Mouse (Mus musculus) splenic B cell, adult 2 months (primary cell): ENCODE results near the gene S1pr3.

ENCODE experiments used
- DNase-seq: peaks from one replicate; pipeline ENCODE4 v3.0.0-alpha.2; 2011; ENCODE audit warnings: low read depth, low spot score
- H3K27me3 ChIP-seq: 2 replicates; pipeline ENCODE4 v1.6.1; 2012; ENCODE audit warnings: mild to moderate bottlenecking, low read length, moderate library complexity, mixed read lengths; ENCODE audit not compliant: control insufficient read depth, poor library complexity, insufficient read depth, severe bottlenecking
- H3K36me3 ChIP-seq: 2 replicates; pipeline ENCODE4 v1.6.1; 2012; ENCODE audit warnings: mild to moderate bottlenecking, low read length, moderate library complexity, mixed read lengths; ENCODE audit not compliant: control insufficient read depth, poor library complexity, insufficient read depth, severe bottlenecking

Gene S1pr3

DNA sequence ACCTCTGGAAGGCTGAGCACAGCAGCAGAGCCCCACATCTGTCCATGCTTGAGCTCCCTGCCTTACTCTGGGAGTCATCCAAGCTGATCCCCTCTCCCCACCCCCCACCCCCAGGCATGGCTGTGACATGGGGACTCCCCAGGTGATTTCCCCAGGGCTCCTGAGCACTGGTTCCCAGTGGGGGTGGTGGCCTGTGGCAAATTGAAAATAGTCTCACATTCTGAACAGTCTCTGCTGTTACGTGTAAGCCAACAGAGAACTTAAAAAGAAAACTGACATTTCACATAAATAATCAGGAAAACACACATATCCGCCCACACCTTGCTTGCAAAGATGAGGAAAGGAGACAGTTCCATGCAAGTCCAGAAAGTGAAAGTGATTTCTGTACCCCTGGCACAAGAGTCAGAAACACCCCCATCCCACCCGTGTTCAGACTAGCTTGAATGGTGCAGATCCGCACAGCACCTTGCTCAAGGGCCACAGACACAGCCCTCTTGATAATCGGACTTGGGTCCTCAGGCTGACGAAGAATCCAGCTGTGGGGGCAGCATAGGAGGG is 17.0 kb upstream of the S1pr3 start:
- Histone ChIP-seq H3K36me3 (no peaks in the 10 kb centered on the region), H3K27me3 (no peaks in the 10 kb centered on the region)
- DNase-seq: peak; percentile 58

DNA sequence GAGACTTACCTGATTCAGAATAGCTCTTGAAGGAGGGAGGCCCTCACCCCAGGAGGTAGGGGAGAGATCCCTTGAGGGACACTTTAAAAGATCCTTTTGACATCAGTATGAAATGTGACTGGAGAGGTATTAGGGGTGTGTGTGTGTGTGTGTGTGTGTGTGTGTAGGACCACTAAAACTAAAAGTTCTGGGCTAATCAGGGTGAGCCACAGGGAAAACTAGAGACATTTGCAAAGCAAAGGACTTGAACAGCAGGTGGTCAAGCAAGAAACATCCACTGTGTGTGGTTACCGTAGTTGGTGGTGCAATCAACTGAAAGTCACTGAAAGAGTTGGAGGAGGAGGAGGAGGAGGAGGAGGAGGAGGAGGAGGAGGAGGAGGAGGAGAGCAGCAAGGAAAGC is 16.2 kb upstream of the S1pr3 start:
- no peak for DNase-seq
- Histone ChIP-seq H3K36me3 (no peaks in the 10 kb centered on the region), H3K27me3 (no peaks in the 10 kb centered on the region)

DNA sequence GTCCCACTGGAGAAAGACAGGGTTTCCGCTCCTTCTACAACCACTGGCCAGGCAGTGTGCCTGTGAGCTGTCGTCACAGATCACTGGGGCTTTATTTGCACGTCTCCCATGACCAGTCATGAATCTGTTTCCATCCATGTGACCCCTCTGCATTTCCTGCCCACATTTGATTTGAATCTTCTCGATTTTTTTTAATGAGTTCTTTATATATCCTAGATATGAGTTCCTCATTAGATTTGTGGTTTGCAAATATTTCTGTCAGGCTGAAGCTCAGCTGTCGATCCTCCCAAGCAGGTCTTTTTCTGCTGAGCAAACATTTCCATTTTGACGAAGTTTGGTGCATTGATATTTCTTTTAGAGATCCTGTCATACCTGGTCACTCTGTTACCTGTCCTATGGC is 10.6 kb upstream of the S1pr3 start:
- DNase-seq: peak; percentile 93
- Histone ChIP-seq H3K36me3 (no peaks in the 10 kb centered on the region), H3K27me3 (no peaks in the 10 kb centered on the region)

GRCm38 (mm10) chr13:51399562-51399961 is 8.9 kb upstream of the S1pr3 start:
- no peak for DNase-seq
- Histone ChIP-seq H3K36me3 (no peaks in the 10 kb centered on the region), H3K27me3 (no peaks in the 10 kb centered on the region)

GRCm38 (mm10) chr13:51400186-51400719 is 8.2 kb upstream of the S1pr3 start:
- DNase-seq: peak; percentile 71
- Histone ChIP-seq H3K27me3 (no peaks in the 10 kb centered on the region), H3K36me3 (no peaks in the 10 kb centered on the region)

GRCm38 (mm10) chr13:51400736-51401501 is 7.5 kb upstream of the S1pr3 start:
- Histone ChIP-seq H3K36me3 (no peaks in the 10 kb centered on the region), H3K27me3 (no peaks in the 10 kb centered on the region)
- DNase-seq: peak; percentile 90

GRCm38 (mm10) chr13:51404566-51404965 is 3.9 kb upstream of the S1pr3 start:
- DNase-seq: no peak
- H3K27me3 ChIP-seq: no peaks in the 10 kb centered on the region
- no peaks in the 10 kb centered on the region for H3K36me3 ChIP-seq

GRCm38 (mm10) chr13:51405731-51406320 is 2.6 kb upstream of the S1pr3 start:
- no peaks in the 10 kb centered on the region for H3K27me3 ChIP-seq
- DNase-seq: no peak
- H3K36me3 ChIP-seq: no peaks in the 10 kb centered on the region

- Histone ChIP-seq H3K36me3 (no peaks in the 10 kb centered on the region), H3K27me3 (no peaks in the 10 kb centered on the region)
- DNase-seq: no peak
Observed at GRCm38 (mm10) chr13:51407541-51408217, 760 bp upstream of the S1pr3 start.

GRCm38 (mm10) chr13:51409936-51410481 is 1.6 kb downstream of the S1pr3 start:
- Histone ChIP-seq H3K36me3 (no peaks in the 10 kb centered on the region), H3K27me3 (no peaks in the 10 kb centered on the region)
- peak; percentile 34 for DNase-seq

DNA sequence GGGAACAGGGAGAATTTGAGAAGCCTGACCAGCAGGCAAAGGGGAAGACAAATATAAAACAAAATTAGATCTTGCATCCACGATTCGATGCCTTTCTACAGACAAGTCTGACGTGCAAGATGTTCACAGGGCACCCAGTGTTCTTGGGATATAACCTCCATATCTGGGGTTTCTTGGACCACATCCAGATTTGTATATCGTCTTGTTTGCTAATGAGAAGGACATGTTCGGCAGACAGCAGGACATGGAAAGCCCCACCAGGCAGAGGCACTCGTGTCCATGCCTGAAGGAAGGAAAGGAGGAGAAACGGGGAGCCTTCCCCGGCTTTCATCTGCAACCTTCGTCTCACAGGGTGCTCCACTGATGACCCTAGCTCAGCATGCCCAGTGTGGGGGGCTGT is 2.8 kb downstream of the S1pr3 start:
- no peak for DNase-seq
- Histone ChIP-seq H3K36me3 (no peaks in the 10 kb centered on the region), H3K27me3 (no peaks in the 10 kb centered on the region)

DNA sequence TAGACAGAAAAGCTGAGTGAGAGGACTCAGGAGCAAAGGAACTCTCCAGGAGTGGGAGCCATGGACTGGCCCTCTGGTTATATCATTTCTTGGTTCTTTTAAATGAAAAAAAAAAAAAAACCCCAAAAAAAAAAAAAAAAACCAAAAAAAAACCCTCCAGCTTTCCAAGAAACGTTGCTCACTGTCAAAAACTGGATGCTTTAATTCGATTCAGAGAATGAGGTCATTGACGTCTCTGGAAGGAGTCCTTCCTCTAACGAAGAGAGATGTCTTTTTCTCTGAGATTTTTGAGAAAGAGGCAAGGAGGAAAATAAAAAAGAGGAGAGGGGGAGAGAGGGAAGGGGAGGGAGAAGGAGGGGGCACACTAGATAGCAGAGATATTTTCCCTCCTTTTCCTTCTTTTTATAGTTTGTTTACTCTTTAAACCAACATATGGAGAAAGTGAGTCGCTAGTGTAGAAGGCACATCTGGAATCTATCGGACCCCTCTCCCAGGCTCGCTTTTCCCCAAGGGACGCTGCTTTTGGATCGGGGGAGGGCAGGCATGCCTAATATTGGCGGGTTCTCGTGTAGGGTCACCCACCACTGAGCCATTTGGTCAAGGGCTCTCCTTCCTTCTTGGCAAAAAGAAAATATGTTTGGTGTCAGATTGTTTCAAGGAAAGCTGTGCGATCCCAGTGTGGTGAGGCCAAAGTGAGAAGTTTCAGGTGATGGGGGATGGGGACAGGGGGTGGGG is 3.4 kb downstream of the S1pr3 start:
- Histone ChIP-seq H3K36me3 (no peaks in the 10 kb centered on the region), H3K27me3 (no peaks in the 10 kb centered on the region)
- no peak for DNase-seq

- no peaks in the 10 kb centered on the region for H3K36me3 ChIP-seq
- DNase-seq: peak; percentile 75
- H3K27me3 ChIP-seq: no peaks in the 10 kb centered on the region
Observed at GRCm38 (mm10) chr13:51413461-51413860, 5.0 kb downstream of the S1pr3 start.

DNA sequence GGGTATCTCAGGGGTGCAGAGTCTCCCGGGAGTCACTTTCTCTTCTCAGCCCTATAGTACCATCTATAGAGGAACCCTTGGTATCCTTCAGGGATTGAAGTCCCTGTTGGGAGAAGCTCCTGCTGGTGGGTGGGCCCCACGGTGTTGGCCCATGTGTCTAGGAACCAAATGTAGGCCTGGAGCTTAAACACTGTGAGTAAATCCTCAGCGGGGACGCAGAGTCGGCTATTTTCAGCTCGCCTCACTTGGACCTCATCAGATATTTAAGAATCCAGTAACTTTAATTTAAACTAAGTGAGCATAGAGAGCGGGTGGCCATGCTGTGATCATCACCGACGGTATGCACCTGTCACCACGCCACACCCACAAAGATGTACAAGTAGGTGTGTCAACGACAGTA is 8.3 kb downstream of the S1pr3 start:
- H3K36me3 ChIP-seq: no peaks in the 10 kb centered on the region
- no peaks in the 10 kb centered on the region for H3K27me3 ChIP-seq
- DNase-seq: no peak
